Mouse (Mus musculus) brain, embryonic 14.5 days (tissue): ENCODE measurements around the gene Ccni. TPM values are rescaled to one million over a fixed set of nuclear protein-coding genes. Genes with fewer than 3 reads are reported as not detected.

Experiments used
- DNase-seq: peaks from one replicate; pipeline ENCODE4 v3.0.0-alpha.2; 2011; ENCODE audit warnings: low read depth
- CTCF ChIP-seq: fragments of 200-500 bp; IDR thresholded peaks from 2 replicates; pipeline ENCODE4 v1.5.1; 2012; ENCODE audit warnings: inconsistent platforms, mild to moderate bottlenecking, moderate library complexity, borderline replicate concordance; ENCODE audit not compliant: insufficient read depth, insufficient read length; ENCODE audit errors: extremely low read depth
- POLR2A ChIP-seq: fragments of 200-500 bp; IDR thresholded peaks from 2 replicates; pipeline ENCODE4 v1.6.1; 2012; ENCODE audit warnings: mild to moderate bottlenecking, inconsistent platforms, borderline replicate concordance; ENCODE audit not compliant: poor library complexity, insufficient read depth, insufficient read length, severe bottlenecking; ENCODE audit errors: extremely low read depth
- polyA plus RNA-seq: library from polyadenylated mRNA; depleted of rRNA; stranded (reverse); fragments of >200 nt; gene quantifications from 2 replicates; pipeline ENCODE4 v1.2.3, GENCODE M21; 2012; rRNA removed

The Ccni gene
- polyA plus RNA-seq = 147 and 187 TPM in 2 replicates

DNA sequence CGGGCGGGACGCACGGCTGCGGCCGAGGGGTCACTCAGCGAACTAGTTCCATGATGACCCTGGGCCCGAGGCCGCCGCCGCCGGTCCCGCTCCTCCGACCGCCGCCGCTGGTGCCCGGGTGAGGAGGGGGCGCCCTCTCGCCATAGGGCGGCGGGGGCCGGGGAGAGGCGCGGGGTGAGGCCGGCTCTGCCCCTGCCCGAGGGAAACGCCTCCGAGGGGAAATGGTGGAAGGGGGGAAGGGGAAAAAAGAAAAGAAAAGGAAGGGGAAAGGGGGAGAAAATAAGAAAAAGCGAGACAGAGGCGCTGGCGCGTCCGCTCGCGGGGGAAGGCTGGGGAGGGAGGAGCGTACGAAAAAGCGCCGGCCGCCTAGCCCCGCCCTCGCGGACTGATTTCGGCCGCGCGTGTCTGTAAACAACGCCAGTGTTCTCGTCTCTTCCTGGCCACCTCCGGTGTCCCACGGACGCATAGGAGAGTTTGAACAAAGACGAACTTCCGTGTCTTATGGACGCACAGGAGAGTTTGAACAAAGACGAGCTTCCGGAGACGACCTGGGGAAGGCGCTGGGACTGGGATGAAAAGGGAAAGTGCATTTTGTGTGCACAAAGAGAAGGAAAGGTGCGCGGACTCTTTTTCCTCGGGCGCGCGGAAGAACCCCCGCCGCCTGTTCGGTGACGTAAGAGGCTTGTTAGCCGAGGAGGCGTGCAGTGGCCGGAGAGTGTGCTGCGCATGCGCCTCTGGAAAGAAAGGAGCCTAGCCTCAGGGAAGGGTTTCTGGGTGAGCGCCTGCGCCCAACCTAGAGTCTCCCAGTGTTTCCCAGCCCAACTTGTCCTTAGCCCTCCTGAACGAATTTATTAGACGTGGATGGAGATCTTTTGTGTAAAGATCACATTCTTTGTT lies at the start of gene Ccni, which contains the start of gene 2010109A12Rik:
Gene Ccni, minus strand, starts transcription at position 387 of the 897 bp plus-strand sequence.
Gene 2010109A12Rik, plus strand, starts transcription at position 410 of the 897 bp plus-strand sequence.
- peak; percentile 99 for DNase-seq
- TF ChIP-seq POLR2A (peak; percentile 58; the same call in 1 of the 2 replicates), CTCF (no peak)

- no peak for DNase-seq
- TF ChIP-seq CTCF (no peak), POLR2A (no peak)
Measured at GRCm38 (mm10) chr5:93255759-93256265, 49.5 kb upstream of the Ccni start.

DNA sequence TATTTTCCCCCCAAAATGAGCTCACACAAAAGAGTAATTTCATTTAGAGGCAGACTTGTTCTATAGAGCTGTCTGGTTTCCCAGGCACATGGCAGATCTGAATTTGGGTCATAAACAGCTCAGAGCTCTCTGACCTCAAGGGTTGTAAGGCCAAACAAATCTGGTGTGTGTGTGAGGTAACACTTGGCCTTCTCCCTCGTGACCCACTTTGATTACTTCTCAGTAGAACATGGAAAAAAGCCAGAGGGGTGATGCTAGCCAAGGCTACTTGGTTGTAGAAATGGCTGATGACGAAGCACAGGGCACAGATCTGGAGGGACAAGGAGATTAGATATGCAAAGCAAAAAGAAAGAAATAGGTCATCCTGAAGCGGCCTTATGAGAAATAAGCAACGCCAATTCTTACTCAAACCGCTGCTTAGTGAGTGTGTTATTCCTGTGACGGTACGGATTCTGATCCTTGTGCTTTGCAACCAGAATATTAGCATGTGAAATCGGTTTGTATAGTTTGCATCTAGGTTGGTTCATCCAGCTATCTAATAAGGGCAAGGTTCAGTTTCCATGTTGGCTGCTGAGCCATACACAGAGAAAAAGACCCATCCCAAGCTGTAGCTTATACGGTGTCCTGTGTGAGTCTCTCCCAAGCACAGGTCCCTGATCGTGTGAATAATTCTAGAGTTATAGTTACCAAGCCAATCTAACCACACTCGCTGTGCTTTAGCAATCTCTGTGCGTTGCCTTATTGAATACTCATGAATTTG lies 44.9 kb upstream of the Ccni start:
- DNase-seq = no peak
- TF ChIP-seq CTCF (no peak), POLR2A (no peak)

GRCm38 (mm10) chr5:93249940-93250578 lies 43.8 kb upstream of the Ccni start:
- no peak for DNase-seq
- TF ChIP-seq CTCF = no peak
- no peak for TF ChIP-seq POLR2A

DNA sequence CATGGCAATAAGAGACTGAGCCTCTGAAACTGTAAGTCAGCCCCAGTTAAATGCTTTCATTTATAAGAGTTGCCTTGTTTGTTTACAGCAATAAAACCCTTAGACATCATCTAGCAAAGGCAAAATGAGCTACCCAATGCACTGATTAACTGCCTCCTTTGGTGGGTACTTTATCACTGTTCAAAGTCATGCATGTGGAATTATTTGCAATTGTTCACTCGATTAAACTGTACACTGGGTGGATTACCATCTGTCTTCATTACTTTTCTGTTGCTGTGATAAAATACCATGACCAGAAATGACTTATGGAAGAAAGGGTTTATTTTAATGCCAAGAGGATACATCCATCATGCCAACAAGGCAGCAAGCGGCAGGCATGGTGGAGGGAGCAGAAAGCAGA lies 39.0 kb upstream of the Ccni start:
- TF ChIP-seq POLR2A (no peak), CTCF (no peak)
- no peak for DNase-seq

DNA sequence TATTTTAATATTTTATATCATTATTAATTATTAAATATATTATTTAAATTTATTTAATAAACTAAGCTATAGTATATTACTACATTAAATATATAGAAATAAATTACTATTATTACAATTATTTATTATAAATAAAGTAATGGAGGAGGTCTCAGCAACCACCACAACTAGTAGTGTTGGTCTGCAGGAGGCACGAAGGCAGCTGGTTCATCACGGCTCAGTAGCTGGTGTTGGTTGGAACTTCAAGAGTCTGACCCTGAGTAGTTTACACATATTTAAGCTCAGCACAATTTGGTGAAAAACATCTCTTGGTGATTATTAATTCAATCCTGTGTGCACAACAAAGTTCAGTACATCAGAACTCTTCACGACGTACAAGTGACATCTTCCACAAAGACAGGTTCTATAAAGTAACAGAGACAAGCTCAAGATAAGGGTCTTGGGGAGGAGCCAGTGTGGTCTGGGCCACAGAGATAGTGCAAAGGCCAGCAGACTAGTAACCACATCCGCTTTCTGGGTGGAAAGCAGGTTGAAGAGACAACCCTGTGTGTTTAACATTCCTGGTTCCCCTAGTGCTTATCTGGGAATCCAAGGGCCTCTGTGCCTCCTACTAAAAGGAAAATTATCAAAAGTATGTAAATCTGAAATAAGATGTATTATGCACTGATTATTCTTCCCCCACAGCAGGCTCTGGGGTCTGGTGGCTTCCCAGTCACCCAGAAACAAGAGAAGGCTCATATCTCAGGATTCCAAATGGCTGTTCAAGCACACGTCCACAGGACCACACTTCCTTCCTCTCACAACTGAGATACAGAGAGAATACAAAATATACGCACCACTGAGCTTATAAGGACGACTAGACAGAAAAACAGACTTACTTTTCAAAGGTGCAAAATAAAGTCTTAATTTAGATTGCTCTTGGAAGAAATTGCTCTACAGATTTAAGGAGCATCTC lies 33.6 kb upstream of the Ccni start:
- TF ChIP-seq POLR2A (no peak), CTCF (no peak)
- DNase-seq = no peak

GRCm38 (mm10) chr5:93236541-93236940 lies 30.2 kb upstream of the Ccni start:
- TF ChIP-seq CTCF (no peak), POLR2A (no peak)
- DNase-seq = no peak

DNA sequence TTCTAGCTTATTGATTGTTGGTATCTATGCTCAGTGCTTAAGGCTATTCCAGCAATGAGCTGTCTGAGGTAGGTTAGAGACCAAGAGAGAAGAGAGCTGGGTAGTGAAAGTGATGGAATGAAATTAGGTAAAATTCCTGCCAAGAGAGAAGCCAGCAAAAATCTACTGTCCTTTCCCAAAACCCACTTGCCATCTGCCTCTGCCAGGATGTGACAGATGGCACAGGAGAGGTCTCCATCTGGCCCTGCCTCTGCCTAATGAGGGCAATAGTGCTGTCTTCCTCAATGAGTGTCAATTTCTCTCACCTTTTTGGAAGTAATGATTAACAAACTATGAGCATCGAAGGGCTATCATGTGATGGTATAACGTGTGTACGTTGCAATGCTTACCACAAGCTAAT lies 29.6 kb upstream of the Ccni start:
- TF ChIP-seq CTCF = no peak
- TF ChIP-seq POLR2A = no peak
- peak; percentile 60 for DNase-seq

GRCm38 (mm10) chr5:93234605-93235004 lies 28.3 kb upstream of the Ccni start:
- TF ChIP-seq CTCF = no peak
- TF ChIP-seq POLR2A = no peak
- no peak for DNase-seq

GRCm38 (mm10) chr5:93234130-93234529 lies 27.8 kb upstream of the Ccni start:
- peak; percentile 29 for DNase-seq
- TF ChIP-seq CTCF (no peak), POLR2A (no peak)
